In the genomic region with DNA sequence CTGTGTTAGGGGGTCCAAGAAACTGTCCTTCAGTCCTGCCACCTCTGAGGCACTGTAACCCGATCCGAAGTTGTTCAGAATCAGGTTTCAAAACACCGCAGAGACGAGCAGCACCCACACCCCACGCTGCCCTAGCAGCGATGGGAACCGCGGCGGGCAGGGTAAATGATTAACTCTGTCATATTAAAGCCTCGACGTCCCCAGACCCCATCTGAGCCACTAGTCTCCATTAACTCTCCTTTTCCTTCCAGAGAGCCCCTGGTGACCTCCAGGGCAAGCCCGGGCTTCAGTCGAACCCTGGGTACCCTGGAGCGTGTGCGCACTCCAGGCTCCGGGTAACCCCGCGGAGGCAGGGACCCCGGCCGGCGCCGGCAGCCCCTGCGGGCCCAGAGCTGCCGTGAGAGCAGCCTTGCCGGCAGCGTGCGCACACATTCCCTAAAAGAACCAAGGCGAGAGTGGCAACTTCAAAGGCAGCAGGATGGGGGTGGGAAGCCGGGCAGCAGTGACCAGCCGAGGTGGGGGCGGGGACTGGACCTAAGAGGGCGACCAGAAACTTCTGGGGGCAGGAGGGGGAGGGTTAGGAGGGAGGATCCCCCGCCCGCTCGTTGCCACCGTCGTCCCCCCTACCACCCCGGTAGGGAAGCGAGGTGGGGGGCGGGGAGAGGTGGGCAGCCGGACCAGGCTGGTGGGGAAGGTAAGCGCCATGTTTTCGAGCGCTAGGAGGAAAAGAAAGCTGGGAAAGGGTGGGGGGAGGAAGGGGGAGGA, we compare ENCODE assay signal across 9 mouse cellular contexts. TPM values are rescaled to one million over a fixed set of nuclear protein-coding genes. Genes with fewer than 3 reads are reported as not detected.
A peak's percentile ranks its signal among the peaks of the same experiment; 100 is the strongest.
DNase-seq lines count a peak whose midpoint lies in the region; ATAC-seq lines count a peak whose summit lies in the region.
"Had no signal": no experiment of that assay in that cellular context is flagged by ENCODE, and none has a peak within 500 bp of the region (broad histone marks: within the 10 kb centered on the region; RNA-seq: fewer than 3 reads in every experiment).

No protein-coding gene starts in this region.

- H3K4me3 ChIP-seq in brown adipose tissue, adult 24 weeks (ENCODE audit: insufficient read depth, low read depth, low read length), result peak overlapping the region; percentile 71
- peak overlapping the region; percentile 48 for H3K4me3 ChIP-seq in liver, embryonic 15.5 days (replicated peaks)
- peak overlapping the region; percentile 71 for H3K4me3 ChIP-seq in neural tube, embryonic 12.5 days

- peak; percentile 19 for ATAC-seq in inflammation-experienced regulatory T-cells, adult 6 months
- ATAC-seq in liver, embryonic 15.5 days (ENCODE audit: insufficient read depth), result no peak
- ATAC-seq in neural tube, embryonic 12.5 days (ENCODE audit: low FRiP score, low read depth), result peak; percentile 38
- no peak for ATAC-seq in erythroid progenitor cell, adult 5-6 weeks (replicated peaks; ENCODE audit: low FRiP score, poor library complexity, severe bottlenecking)

- H3K9ac ChIP-seq in liver, embryonic 15.5 days, result no peak overlapping the region
- peak overlapping the region; percentile 72 for H3K9ac ChIP-seq in neural tube, embryonic 12.5 days

- whole genome bisulfite sequencing in liver, embryonic 15.5 days (ENCODE audit: insufficient replicate concordance), result under 1% methylated on average over 43 of the region's 44 CpGs
- 1% methylated on average over 43 of the region's 44 CpGs for WGBS in neural tube, embryonic 12.5 days

- DNase-seq in right cerebral cortex, adult 18-20 months, result peak; percentile 14
- DNase-seq in right cerebral cortex, adult 2 months (ENCODE audit: low spot score in 2 of 2), result no peak
- DNase-seq in forelimb bud, embryonic 11.5 days (ENCODE audit: low read depth, low spot score), result peak; percentile 68

- H3K36me3 ChIP-seq in liver, embryonic 15.5 days (replicated peaks), result no peaks in the 10 kb centered on the region
- H3K36me3 ChIP-seq in neural tube, embryonic 12.5 days, result no peaks in the 10 kb centered on the region

- peak overlapping the region; percentile 74 for H3K4me2 ChIP-seq in liver, embryonic 15.5 days
- H3K4me2 ChIP-seq in neural tube, embryonic 12.5 days (replicated peaks), result peak overlapping the region; percentile 98

- H3K27me3 ChIP-seq in liver, embryonic 15.5 days, result peaks cover 78% of the 10 kb centered on the region
- H3K27me3 ChIP-seq in neural tube, embryonic 12.5 days (replicated peaks), result peaks cover 14% of the 10 kb centered on the region

- no peaks in the 10 kb centered on the region for H3K9me3 ChIP-seq in liver, embryonic 15.5 days (replicated peaks)
- H3K9me3 ChIP-seq in neural tube, embryonic 12.5 days, result no peaks in the 10 kb centered on the region

- H3K27ac ChIP-seq in brown adipose tissue, adult 24 weeks (replicated peaks; ENCODE audit: low read depth, low read length), result no peak overlapping the region
- H3K27ac ChIP-seq in liver, embryonic 15.5 days (replicated peaks), result no peak overlapping the region
- H3K27ac ChIP-seq in neural tube, embryonic 12.5 days, result no peak overlapping the region

- H3K4me1 ChIP-seq in brown adipose tissue, adult 24 weeks (ENCODE audit: control insufficient read depth, insufficient read depth, insufficient read length, low read length), result peaks cover 4% of the 10 kb centered on the region; the same call in 1 of the 2 replicates
- H3K4me1 ChIP-seq in liver, embryonic 15.5 days (replicated peaks), result peaks cover 27% of the 10 kb centered on the region; the same call in 1 of the 2 replicates
- peaks cover 20% of the 10 kb centered on the region for H3K4me1 ChIP-seq in neural tube, embryonic 12.5 days

RNA-seq across cellular contexts. Expression of a gene that starts 1.5 kb away (rescaled TPM):
- 0.79 and 0.92 TPM in 2 replicates for polyA plus RNA-seq in brown adipose tissue, adult 24 weeks (2012; ENCODE audit: insufficient read depth, insufficient read length, missing spikeins)
- polyA plus RNA-seq in inflammation-experienced regulatory T-cells, adult 6 months (2017; shearing (Covaris generic)), result under 1 TPM; 0.08 to 0.26 (median 0.11) TPM
- 0.03 and 0.07 TPM in 2 replicates for polyA plus RNA-seq in liver, embryonic 15.5 days (2015; fragmentation: Nextera tagmentation; extraction: Ambion mirVana)
- polyA plus RNA-seq in neural tube, embryonic 12.5 days (2016; fragmentation: Nextera tagmentation; extraction: Ambion mirVana), result 5.0 and 6.8 TPM in 2 replicates
- total RNA-seq in erythroid progenitor cell, adult 5-6 weeks (2015; ENCODE audit: low replicate concordance), result not detected in 2 replicates
- not detected in 2 replicates for total RNA-seq in erythroid progenitor cell, adult 5-6 weeks (2017; ENCODE audit: low replicate concordance)

RNA-seq across cellular contexts. Expression of a gene that starts 11.8 kb away (rescaled TPM):
- polyA plus RNA-seq in brown adipose tissue, adult 24 weeks (2012; ENCODE audit: insufficient read depth, insufficient read length, missing spikeins), result 20.6 and 25.7 TPM in 2 replicates
- polyA plus RNA-seq in inflammation-experienced regulatory T-cells, adult 6 months (2017; shearing (Covaris generic)), result 10 to 100 TPM; 21.8 to 40.7 (median 36.1) TPM
- polyA plus RNA-seq in liver, embryonic 15.5 days (2015; fragmentation: Nextera tagmentation; extraction: Ambion mirVana), result 7.8 and 8.0 TPM in 2 replicates
- polyA plus RNA-seq in neural tube, embryonic 12.5 days (2016; fragmentation: Nextera tagmentation; extraction: Ambion mirVana), result 25.0 and 32.9 TPM in 2 replicates
- total RNA-seq in erythroid progenitor cell, adult 5-6 weeks (2015; ENCODE audit: low replicate concordance), result 5.0 TPM in 2 replicates
- 1.4 and 5.0 TPM in 2 replicates for total RNA-seq in erythroid progenitor cell, adult 5-6 weeks (2017; ENCODE audit: low replicate concordance)

RNA-seq across cellular contexts. Expression of a gene that starts 58.1 kb away (rescaled TPM):
- polyA plus RNA-seq in brown adipose tissue, adult 24 weeks (2012; ENCODE audit: insufficient read depth, insufficient read length, missing spikeins), result 14.0 and 20.7 TPM in 2 replicates
- polyA plus RNA-seq in inflammation-experienced regulatory T-cells, adult 6 months (2017; shearing (Covaris generic)), result not detected
- polyA plus RNA-seq in liver, embryonic 15.5 days (2015; fragmentation: Nextera tagmentation; extraction: Ambion mirVana), result 0.29 and 0.53 TPM in 2 replicates
- 30.5 and 36.7 TPM in 2 replicates for polyA plus RNA-seq in neural tube, embryonic 12.5 days (2016; fragmentation: Nextera tagmentation; extraction: Ambion mirVana)
- total RNA-seq in erythroid progenitor cell, adult 5-6 weeks (2015; ENCODE audit: low replicate concordance), result not detected in 2 replicates
- total RNA-seq in erythroid progenitor cell, adult 5-6 weeks (2017; ENCODE audit: low replicate concordance), result 0.51 TPM in 1 of 2 replicates, not detected in the other
- total RNA-seq: neutrophil, adult 5-6 weeks had no signal

Comparison
In these comparisons a context has a peak if more than half of its experiments do, and no peak if none do; other contexts are left out.
1. DNase-seq: peak in right cerebral cortex, adult 18-20 months (single experiment) and forelimb bud, embryonic 11.5 days (single experiment); none in right cerebral cortex, adult 2 months (0 of 2).
2. ATAC-seq: peak in inflammation-experienced regulatory T-cells, adult 6 months (single experiment) and neural tube, embryonic 12.5 days (single experiment); none in liver, embryonic 15.5 days (single experiment) and erythroid progenitor cell, adult 5-6 weeks (single experiment).
3. Peak in every context shown above with its lines, with median percentiles within 50 percentile points of each other: H3K4me3 ChIP-seq.